Mouse (Mus musculus): ENCODE measurements at regions not wholly inside any gene's neighbourhood (a gene's known extent, or its start where the extent isn't known, plus 50 kb on each side); places are given as distances from the start of the nearest gene placed in this dataset.

DNA sequence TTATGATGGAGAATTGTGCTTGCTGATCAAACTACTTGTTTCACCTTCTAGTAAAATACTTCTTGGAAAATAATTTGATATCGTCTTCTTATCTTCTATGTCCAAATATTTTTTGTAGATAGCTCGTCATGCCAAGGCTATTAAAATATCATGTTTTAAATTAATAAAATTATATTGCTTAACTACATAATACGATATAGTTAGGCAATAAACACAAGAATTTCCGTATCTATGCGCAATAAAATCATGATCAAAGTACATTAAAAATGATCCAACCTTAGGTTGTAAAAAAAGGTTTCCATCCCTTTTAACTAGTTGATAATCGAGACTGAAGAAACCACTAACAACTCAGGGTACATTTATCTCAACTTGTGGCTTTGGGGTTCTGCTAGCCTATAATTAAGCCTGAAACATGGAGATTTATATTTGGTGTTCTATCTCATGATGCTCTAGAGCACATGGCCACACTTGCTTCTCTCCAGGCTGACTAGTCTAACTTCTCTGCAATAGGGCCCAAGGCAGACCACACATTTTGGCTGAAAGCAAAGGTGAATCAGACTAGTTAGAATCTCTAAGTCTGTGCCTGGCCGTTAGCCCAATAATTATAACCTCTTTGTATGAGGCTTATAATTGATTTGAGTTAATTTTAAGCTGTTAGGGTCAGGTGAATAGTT, 314.5 kb downstream of the Plod2 start:
- DNase-seq (ENCODE audit: low read depth, low spot score), result no peak

DNA sequence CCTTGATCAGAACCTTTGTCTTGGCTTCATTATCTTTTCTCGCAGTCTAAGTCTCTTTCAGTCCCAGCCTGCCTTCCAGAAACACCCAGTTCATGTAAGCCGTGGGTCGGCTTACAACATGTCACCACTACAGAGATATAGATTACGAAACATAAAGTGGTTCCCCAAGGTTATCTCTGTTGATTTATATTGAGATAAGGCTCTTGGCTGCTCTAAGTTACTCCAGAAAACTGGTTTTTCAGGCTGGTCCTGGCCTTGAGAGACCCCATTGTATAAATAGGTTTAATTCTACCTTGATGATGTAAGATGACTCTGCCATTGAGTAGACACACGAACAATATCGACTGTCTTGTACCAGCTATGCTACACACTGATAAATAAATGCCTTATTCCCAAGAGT, 323.8 kb downstream of the Plod2 start:
- DNase-seq (ENCODE audit: low read depth, low spot score), result no peak

DNA sequence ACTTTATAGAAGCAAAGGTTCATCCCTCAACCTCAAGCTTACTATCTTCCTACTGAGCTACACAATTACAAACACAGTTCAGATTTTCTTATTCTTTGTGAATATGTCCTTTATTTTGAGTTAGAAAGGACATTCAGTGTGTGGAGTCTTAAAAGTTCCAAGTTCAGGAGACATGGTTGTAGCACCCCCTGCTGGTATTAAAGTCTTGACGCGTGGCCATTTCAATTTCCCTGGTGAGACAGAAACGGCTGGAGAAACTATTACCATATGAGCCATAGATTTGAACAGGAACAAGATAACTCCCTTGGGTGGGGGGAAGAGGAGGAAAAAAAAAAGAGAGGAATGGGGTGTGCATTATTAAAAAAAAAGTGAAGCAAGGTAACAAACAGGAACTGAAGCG, 336.6 kb downstream of the Plod2 start:
- DNase-seq (ENCODE audit: low read depth, low spot score), result peak; percentile 56

DNA sequence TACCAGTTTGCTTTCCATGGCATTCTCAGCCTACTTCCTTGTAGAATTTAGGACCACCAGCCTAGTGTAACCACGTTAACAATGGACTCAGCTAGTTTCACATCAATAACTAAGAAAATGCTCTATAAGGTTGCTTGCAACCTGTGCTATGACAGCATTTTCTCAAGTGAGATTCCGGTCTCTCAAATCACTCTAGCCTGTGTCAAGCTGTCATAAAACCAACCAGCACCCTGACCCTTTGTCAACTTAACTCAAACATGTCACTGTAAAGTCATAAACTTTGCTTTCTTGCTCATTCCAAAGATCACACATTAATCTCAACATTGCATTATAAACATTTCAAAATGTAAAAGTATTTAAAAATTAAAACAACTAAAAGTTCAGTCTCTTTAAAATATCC, 337.8 kb downstream of the Plod2 start:
- no peak for DNase-seq (ENCODE audit: low read depth, low spot score)

DNA sequence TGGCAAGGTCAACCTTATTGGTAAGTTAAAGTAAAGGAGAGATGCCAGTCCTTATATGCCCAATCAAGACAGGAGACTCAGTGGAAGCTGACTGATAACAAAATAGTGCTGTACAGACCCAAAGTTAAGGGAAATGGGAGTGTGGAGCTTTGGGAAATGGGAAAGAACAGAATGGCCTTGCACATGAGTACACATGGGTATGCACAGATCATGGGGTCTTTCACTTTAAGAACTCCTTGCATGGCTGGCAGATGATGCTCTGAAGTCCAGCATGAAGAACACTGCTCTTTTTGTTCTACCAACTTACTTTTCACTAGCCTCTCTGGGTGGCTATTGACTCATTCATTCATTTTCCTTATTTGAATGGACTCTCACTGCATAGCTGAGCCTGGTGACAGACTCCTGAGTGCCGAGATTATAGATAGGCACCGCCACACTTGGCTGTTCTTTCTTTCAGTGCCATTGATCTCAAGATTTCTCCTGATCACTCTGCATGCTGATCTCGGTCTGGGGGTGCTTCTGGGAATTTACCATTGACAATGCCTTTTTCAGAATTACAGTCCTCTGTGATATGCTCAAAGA, 340.3 kb downstream of the Plod2 start:
- no peak for DNase-seq (ENCODE audit: low read depth, low spot score)

DNA sequence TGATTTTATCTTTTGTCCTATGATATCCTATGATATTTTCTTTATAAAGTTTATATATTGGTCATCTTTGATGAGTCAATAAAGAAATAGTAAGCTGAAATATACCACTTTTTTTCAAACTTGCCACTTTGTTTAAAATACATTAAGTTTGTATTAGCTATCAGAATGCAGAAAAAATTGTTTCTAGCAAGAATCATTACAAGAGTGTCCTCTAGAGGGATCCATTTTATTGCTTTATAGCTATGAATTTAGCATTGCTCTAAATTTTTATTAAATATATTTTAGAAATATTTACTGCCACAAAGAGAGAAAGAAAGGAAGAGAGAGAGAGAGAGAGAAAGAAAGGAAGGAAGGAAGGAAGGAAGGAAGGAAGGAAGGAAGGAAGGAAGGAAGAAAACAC, 348.0 kb downstream of the Plod2 start:
- DNase-seq (ENCODE audit: low read depth, low spot score), result no peak

DNA sequence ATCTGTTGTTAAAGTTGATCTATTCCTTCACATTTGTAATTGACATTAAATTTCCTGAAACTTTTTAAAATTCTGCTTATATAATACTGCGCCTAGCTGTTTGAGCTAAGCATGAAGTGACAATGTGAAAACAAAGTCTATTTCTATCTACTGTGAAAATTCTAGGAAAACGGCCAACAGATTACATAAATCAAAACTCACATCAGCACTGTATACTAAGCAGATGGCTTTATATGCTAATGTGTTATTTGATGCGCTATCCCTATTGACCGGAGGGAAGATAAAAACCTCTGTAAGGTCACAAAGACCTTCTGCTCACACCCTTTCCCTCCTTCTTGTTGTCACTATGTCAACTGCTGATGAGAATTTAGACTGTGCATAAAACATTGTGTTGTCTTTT, 357.7 kb downstream of the Plod2 start:
- no peak for DNase-seq (ENCODE audit: low read depth, low spot score)

DNA sequence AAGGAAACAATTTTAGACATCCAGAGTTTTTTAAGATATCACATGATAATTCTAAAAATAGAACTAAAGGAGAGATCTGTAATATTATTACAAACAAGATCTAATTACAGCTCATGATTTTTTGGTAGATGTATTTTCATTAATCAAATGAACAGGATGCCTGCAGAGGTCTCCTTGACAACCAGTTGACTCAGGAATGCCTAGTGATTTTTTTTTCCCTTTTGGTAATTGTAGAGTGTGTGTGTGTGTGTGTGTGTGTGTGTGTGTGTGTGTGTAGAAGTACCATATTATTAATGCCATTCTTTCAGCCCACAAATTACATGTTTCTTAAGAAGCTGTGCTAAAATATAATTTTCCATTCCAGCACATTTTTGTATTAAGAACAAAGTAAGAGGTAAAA, 365.1 kb downstream of the Plod2 start:
- no peak for DNase-seq (ENCODE audit: low read depth, low spot score)

DNA sequence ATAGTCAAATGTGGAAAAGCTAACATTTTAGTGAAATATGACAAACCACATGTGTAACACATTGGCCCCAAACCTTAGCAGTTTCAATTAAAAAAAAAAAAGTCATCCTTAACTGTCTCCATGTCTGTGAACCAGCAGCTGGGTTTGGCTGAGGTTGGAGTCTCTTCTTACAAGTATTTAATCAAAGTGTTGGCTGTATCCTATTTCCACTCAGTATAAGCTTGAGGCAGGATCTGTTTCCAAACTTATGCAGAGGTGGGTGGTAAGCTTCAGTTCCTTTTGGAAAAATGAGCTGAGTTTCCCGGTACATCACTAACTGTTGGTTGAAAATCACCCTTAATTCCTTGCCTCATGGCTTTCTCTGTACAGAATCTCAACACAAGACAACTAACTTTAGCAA, 377.4 kb downstream of the Plod2 start:
- DNase-seq (ENCODE audit: low read depth, low spot score), result no peak

DNA sequence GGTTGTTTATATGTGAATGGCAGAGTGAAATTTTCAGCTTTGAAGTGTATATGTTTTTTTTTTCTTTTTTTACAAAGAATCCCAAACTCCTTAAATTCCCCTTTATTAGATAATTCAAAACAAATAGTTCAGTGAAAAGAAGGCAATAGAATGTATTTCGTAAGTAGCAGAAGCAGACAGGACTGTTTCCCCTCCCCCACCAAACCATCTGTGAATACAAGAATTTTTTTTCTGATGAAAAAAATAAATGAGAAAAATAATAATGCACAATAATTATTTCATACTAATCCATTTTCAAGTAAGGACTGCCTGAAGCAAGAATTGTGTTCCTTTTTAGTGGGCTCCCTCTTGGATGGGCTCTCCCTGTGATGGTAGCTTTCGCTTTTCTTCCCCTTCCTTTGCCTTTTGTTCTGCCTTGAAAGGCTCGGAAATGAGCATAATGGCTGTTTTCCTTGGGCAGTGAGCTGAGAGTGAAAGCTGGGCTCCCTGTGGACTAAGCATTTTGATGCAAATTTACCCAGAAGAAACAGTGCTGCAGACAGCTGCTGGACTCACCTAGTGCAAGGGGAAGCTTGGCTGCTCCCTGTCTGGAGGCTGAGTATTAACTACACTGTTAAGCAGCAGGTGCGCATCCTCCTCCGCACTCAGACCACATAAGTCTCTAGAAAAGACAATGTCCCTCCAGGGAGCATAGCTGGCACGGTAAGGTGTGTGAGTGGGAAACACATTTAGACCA, 388.4 kb downstream of the Plod2 start:
- DNase-seq (ENCODE audit: low read depth, low spot score), result peak; percentile 17

DNA sequence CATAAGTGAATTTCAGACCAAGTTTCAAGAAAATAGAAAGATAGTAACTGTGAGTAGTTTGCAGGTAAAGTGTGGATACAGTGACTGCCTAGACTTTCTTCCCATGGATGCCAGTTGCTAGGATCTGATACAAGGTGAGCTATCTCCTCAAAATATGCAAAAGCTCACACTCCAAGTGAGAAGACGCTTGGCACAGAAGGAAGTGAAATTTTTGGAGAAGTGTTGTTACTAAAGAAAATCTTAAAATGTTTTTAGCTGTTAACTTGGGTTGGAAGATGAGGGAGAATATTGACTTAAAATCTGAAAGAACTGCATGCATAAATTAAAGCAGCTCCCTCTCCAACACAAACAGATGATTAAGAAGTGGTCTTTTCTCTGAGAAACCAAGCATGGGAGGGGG, 395.8 kb downstream of the Plod2 start:
- no peak for DNase-seq (ENCODE audit: low read depth, low spot score)

DNA sequence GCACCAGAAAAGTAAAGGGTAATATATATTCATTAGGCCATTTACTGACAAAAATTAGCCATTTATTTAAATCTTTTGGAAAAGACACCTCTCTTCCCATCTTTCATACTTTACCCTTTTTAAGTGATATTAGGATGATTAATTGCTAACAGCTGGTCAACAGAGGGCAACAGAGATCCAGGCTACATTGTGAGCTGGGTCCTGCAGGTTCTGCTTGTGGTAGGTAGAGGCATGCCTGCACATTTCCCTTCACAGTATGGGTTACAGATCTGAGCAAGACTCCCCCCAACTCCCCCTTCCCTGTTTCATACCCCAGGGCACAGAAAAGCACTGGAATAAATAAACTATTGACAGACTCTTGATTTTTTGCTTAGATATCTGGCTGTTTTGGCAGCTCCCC, 408.1 kb downstream of the Plod2 start:
- DNase-seq (ENCODE audit: low read depth, low spot score), result no peak

DNA sequence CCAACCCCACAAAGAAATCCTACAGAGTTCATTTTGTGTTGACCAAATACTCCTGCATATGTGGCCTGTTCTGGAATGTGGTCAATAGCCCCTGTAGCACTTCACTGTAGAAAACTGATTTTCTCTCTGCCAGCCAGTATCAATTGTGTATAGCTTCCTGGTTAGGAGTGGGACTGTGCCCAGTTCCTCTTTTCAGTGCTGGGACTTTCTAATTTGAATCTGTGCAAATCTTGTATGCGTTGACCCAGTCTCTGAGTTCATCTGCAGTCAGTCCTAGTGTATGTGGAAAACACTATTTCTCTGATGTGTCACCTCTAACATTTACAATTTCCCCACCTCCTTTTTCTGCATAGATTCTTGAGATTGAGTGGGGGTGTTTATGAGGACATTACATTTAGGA, 421.3 kb downstream of the Plod2 start:
- DNase-seq (ENCODE audit: low read depth, low spot score), result no peak

DNA sequence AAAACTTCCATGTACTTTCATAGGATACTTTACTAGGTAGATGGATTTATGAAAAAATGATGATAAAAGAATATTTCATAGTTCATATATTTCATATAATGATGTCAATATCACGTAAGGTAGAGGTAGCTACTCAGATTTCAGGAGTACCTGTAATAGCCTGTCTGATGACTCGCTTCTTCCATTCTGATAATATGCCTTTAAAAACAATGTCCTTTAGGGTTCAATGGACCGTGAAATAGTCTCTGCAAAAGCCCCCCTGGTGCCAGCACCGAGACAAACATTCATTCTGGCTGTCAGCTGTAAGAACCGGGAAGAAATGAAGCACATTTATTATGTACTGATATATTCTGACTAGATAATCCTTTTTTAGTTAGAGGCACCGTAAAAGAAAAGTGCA, 449.7 kb downstream of the Plod2 start:
- no peak for DNase-seq (ENCODE audit: low read depth, low spot score)

DNA sequence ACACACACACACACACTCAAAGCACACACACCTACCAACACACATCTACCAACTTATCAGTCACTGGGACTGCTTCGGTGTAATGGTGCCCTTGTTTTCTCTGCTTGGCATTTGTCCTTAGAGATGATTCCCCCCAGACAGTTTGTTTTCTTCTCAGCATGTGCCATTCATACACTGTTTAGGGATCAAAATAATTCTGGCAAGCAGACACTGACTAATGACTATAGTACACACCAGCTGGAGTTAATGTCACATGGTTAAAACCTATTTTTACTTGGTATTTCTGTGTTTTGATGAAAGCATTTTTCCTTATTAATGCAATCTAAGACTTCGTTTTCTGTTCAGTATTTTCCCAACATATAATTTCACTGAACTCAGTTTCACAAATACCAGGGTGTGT, 454.1 kb downstream of the Plod2 start:
- no peak for DNase-seq (ENCODE audit: low read depth, low spot score)

DNA sequence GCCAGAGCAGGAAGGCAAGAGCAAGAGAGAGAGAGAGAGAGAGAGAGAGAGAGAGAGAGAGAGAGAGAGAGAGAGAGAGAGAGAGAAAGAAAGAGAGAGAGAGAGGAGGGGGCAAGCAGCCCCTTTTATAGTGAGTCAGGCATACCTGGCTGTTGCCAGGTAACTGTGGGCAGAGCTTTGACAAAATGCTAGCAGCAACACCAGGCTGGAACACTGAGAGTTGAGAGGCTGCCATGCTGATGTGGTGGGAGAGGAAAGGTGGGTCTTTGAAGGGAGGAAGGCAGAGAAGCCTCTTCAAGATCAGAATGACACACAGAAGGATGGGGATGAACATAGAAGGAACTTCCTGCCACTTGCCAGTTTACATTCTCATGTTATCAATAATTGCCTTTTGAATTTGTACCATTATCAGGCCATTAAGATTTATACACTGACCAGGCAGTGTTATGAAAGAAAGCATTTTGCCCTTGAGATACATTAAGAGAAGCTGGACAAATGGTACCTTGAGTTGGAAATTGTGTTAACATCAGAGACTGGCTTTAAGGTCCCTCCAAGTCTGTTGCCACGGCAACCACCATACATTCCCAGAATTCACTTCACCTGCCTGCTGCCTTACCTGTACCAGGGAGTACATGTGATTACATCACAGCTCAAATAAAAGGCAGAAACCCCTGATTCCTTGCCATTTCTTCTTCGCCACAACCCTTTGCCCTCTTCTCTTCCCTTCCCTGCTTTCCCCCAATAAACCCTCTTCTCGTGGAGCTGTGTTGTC, 463.3 kb downstream of the Plod2 start:
- no peak for DNase-seq (ENCODE audit: low read depth, low spot score)

DNA sequence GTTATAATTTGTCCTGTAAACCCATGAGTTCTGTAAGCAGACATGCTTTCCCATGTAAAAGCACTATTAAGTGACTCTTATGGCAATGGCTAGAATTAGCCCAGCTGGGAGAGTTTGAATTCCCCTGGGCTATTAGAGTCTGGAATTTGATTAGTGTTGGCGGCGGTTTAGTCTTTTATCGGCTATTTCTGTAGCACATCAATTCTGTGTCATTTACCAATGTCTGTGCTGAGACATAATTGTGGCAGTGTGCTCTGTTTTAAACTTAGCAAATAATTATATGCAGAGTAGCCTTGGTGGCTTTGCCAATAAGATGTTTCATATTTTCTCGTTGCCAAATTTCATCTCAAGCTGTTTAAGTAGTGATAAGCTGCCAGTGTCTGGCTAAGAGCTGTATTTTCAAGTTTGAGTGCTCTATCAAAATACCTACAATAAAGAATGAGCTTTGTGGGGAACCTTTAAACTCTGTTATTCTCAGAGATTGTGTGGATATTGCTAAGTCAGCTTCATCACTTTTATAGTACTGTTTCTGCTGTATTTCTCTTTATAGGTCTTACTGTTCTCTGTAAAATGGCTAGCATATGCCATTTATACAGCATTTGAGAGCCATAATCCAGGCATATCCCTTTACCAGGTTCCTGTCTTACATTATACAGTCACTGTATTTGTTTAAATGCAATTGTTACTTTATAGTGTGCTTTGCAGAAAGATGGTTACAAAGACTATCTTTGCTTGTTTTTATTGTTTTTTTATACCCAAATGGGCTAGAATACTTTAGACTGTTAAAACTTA, 466.7 kb downstream of the Plod2 start:
- no peak for DNase-seq (ENCODE audit: low read depth, low spot score)

DNA sequence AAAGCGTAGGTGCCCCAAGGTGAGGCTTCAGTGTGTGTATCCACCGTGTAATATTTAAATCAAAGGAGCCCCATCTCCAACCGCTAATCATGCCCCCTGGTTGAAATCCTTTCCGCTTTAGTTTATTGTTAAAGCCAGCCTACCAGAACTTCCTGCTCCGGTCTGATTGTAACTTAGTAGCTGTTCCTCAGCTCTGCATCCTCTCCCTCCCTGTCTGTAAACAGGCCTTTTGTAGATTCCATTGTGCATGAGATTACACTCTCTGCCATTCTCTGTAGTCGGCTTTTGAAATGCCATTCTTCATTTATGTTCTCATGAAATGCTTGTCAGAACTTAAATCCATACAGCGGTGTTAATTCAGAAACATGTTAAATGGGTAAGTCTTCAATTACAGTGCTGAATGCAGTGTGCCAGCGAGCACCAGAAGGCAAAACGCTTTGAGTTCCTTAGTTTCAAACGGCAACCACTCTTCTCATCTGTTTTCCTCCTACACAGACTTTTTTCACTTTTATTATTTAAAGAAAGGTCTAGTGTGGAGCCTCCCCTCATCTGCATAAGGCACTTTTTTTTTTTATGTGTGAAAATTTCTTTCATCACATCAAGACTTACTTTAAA, 502.4 kb downstream of the Plod2 start:
- DNase-seq (ENCODE audit: low read depth, low spot score), result no peak

DNA sequence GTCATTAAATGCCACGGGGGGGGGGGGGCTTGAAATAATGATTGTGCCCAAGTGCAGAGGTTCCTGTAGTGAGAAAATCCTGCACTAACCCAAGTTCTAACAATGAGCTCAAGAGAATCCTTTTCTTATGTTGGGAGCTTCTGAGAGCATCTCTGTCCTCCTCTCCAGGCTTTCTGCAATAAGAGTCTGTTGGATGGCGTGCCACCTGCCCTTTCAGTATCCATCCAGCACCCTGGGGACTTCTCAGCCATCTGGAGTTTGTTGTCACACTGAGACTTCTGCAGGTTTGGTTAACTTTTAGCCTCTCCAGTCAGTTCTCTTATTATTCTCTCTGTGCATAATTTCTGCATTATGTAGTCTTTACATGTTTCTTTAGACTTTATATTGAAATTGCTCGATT, 530.1 kb downstream of the Plod2 start:
- no peak for DNase-seq (ENCODE audit: low read depth, low spot score)

DNA sequence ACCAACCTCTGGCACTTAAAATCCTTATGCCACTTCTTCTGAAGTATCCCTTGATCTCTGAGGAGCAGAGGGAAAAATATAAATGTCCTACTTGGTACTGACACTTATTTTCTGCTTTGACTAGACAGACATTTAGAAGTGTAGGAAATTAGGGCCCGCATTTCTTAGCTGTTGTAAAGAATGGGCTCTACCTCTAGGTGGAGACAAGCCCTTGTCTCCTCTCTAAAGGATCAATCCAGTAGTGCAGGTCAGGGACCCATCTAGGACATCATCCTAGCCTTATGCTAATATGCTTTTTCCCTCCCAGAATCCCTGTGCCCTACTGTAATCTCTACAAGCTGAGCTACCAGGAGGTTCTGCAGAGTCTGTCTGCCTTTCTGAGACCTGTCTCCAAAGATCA, 541.1 kb downstream of the Plod2 start:
- no peak for DNase-seq (ENCODE audit: low read depth, low spot score)

DNA sequence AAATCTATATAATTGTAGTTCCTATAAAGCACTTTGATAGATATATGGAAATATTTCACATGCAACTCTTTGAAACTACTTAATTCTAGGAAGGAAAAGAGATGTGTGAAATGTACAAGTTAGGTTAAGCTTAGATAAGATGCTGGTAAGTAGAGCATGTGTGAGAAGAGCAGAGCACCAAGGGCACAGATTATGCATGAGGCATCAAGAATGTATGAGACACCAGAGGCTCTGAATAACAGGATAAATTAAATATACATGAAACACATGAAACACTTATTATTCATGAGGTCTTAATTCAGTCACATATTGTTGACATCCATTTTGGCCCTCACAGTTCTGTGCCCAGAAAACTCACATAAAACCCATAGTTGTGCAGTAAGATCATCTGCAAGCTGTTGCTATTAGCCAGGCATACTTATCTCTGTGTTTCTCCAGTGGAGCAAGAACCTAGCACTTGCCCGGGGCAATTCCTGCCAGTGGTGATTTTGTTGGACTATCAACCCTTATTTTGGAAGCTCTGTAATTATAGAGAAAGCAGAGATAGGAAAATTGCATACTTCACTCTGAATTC, 556.1 kb downstream of the Plod2 start:
- DNase-seq (ENCODE audit: low read depth, low spot score), result no peak
